Mouse (Mus musculus): ENCODE results near the gene Lrrc58.

DNA sequence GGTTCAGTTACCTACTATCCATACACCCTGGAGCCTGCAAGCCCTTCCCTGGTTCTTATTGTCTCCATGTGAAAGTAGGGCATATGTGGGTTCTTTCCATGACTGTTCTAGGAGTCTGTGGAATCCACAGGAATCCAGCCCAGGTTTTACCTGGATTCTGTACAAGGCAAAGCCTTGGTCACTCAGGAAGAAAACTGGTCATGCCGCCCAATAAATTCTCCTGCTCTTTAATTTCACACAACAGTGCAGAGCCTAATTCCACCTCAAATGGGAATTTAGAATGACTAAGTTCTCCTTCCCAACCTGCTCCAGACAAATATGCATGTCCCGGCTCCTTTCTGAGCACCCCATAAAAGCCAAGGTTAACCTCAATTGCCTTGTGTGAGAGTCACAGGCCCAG is 31.2 kb downstream of the Lrrc58 start:
- no peak for TF ChIP-seq CTCF (IDR thresholded peaks at IDR 0.05; ENCODE audit: low read depth)
- no peak for TF ChIP-seq EP300 (IDR thresholded peaks at IDR 0.05; ENCODE audit: low read depth)

Data from liver, embryonic 14.5 days (tissue).